Mouse (Mus musculus) myocyte (in vitro differentiated cells): ENCODE measurements around the gene Hnrnpa3. TPM values are rescaled to one million over a fixed set of nuclear protein-coding genes. Genes with fewer than 3 reads are reported as not detected.

ENCODE experiments used
- H3K27me3 ChIP-seq: one replicate; pipeline ENCODE4 v1.6.1; 2011; ENCODE audit not compliant: control insufficient read depth, insufficient read depth, insufficient read length
- H3K36me3 ChIP-seq: one replicate; pipeline ENCODE4 v1.6.1; 2011; ENCODE audit not compliant: control insufficient read depth, insufficient read depth
- H3K4me2 ChIP-seq: one replicate; pipeline ENCODE4 v1.6.1; 2011; ENCODE audit warnings: low read depth, control low read depth
- H3K4me3 ChIP-seq: one replicate; pipeline ENCODE4 v1.5.1; 2011; ENCODE audit warnings: mild to moderate bottlenecking, control low read depth, moderate library complexity
- H3K79me2 ChIP-seq: one replicate; pipeline ENCODE4 v1.6.1; 2011; ENCODE audit not compliant: control insufficient read depth, insufficient read depth
- H3ac ChIP-seq: one replicate; pipeline ENCODE4 v1.6.1; 2011; ENCODE audit not compliant: control insufficient read depth, insufficient read length
- CEBPB ChIP-seq: IDR thresholded peaks from 2 replicates; pipeline ENCODE4 v1.6.1; 2011; ENCODE audit warnings: mild to moderate bottlenecking, moderate library complexity; ENCODE audit not compliant: poor library complexity, insufficient read depth, severe bottlenecking
- E2F4 ChIP-seq: IDR thresholded peaks from one replicate; pipeline ENCODE4 v1.6.1; 2011; ENCODE audit warnings: mild to moderate bottlenecking, control low read depth, moderate library complexity; ENCODE audit not compliant: insufficient read depth
- MAX ChIP-seq: IDR thresholded peaks from one replicate; pipeline ENCODE4 v1.6.1; 2011; ENCODE audit warnings: low read depth, mild to moderate bottlenecking, control low read depth
- MYOD1 ChIP-seq, 3 experiments: IDR thresholded peaks; one replicate each; pipeline ENCODE4 v1.6.1; 2011; ENCODE audit warnings: control low read depth in 2 of 3, low read depth in 2 of 3, mild to moderate bottlenecking in 2 of 3, moderate library complexity in 1 of 3; ENCODE audit not compliant: insufficient read length in 2 of 3, control insufficient read depth in 1 of 3
- MYOG ChIP-seq, 3 experiments: IDR thresholded peaks; one replicate each; pipeline ENCODE4 v1.6.1; 2011; ENCODE audit warnings: control low read depth in 2 of 3, low read depth in 2 of 3, mild to moderate bottlenecking in 2 of 3; ENCODE audit not compliant: insufficient read length in 2 of 3, control insufficient read depth in 1 of 3, insufficient read depth in 1 of 3
- POLR2A ChIP-seq: IDR thresholded peaks from one replicate; pipeline ENCODE4 v1.6.1; 2011; ENCODE audit warnings: low read depth, mild to moderate bottlenecking, control low read depth, moderate library complexity; ENCODE audit not compliant: insufficient read length
- POLR2AphosphoS2 ChIP-seq: IDR thresholded peaks from one replicate; pipeline ENCODE4 v1.6.1; 2011; ENCODE audit warnings: low read depth, control low read depth; ENCODE audit not compliant: insufficient read length
- REST ChIP-seq: IDR thresholded peaks from one replicate; pipeline ENCODE4 v1.6.1; 2011; ENCODE audit warnings: mild to moderate bottlenecking, control low read depth, moderate library complexity; ENCODE audit not compliant: insufficient read depth, insufficient read length
- SRF ChIP-seq: IDR thresholded peaks from one replicate; pipeline ENCODE4 v1.6.1; 2011; ENCODE audit warnings: low read depth; ENCODE audit not compliant: control insufficient read depth, insufficient read length
- TCF12 ChIP-seq: IDR thresholded peaks from one replicate; pipeline ENCODE4 v1.6.1; 2011; ENCODE audit warnings: mild to moderate bottlenecking, control low read depth; ENCODE audit not compliant: poor library complexity, insufficient read depth, severe bottlenecking
- TCF3 ChIP-seq: IDR thresholded peaks from one replicate; pipeline ENCODE4 v1.6.1; 2011; ENCODE audit warnings: low read depth, control low read depth; ENCODE audit not compliant: insufficient read length
- USF1 ChIP-seq: IDR thresholded peaks from one replicate; pipeline ENCODE4 v1.6.1; 2011; ENCODE audit warnings: low read depth, mild to moderate bottlenecking, control low read depth, moderate library complexity
- polyA plus RNA-seq: library from polyadenylated mRNA; unstranded; fragments of >200 nt; fragmentation: generic; extraction: Trizol; gene quantifications from one replicate; pipeline ENCODE4 v1.2.1, GENCODE M21; 2012; ENCODE audit warnings: missing spikeins

Gene Hnrnpa3
- polyA plus RNA-seq, 1 experiment: 193 TPM

DNA sequence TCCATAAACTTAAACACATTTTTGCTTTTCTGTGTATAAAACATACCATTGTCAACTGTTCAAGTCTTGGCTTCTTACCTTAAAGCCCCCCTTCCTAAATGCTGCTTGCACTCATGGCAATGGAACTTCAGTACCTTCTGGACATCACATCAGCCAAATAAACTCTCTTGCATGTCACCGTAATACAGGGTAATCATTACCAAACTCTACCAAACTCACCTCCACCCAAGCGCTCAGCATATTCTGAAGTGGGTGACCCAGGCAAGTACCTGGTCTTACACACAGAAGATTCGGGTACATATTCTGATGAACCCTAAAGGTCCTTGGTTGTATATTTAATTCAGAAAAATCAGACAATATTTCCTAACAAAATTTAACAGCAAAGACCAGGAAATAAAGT is 41.5 kb downstream of the Hnrnpa3 start:
- TF ChIP-seq POLR2AphosphoS2: no peak
- no peak for TF ChIP-seq MAX
- TF ChIP-seq MYOG (IDR thresholded peaks at IDR 0.05; ENCODE audit: control insufficient read depth in 1 of 3, insufficient read depth in 1 of 3, insufficient read length in 2 of 3, low read depth in 2 of 3): no peak
- no peak for TF ChIP-seq E2F4
- TF ChIP-seq USF1: no peak
- no peak for TF ChIP-seq REST
- TF ChIP-seq TCF3: no peak
- no peak for TF ChIP-seq POLR2A
- no peak for TF ChIP-seq SRF
- TF ChIP-seq TCF12: no peak
- no peak for TF ChIP-seq CEBPB
- TF ChIP-seq MYOD1 (IDR thresholded peaks at IDR 0.05; ENCODE audit: control insufficient read depth in 1 of 3, insufficient read length in 2 of 3, low read depth in 2 of 3): no peak
- Histone ChIP-seq H3K79me2 (peaks cover 79% of the 10 kb centered on the region), H3K4me2 (peak overlapping the region; percentile 93), H3K36me3 (peaks cover 14% of the 10 kb centered on the region), H3K4me3 (no peak overlapping the region), H3ac (no peak overlapping the region), H3K27me3 (no peaks in the 10 kb centered on the region)

DNA sequence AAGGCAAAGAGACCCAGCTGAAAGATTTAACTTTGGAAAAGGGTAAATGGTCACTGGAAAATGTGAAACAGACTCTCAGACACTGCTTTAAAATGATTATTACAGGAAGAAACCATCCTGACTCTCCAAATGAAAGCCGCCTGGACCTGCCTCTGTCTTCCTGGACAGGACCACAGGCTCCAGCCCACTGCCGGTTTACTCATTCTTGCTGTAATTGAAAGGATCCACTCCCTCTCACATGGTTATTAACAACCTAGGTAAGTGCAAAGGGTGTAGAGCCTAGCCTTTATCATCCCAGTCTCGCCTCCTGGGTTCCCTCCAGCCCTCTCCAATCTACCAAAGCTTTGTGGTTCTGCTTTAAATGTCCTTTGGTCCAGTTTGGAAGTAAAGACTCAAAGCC is 42.1 kb downstream of the Hnrnpa3 start:
- Histone ChIP-seq H3K27me3 (no peaks in the 10 kb centered on the region), H3K4me3 (peak overlapping the region; percentile 89), H3K36me3 (peaks cover 8% of the 10 kb centered on the region), H3ac (no peak overlapping the region), H3K79me2 (peaks cover 72% of the 10 kb centered on the region), H3K4me2 (peak overlapping the region; percentile 93)
- TF ChIP-seq MYOG (IDR thresholded peaks at IDR 0.05; ENCODE audit: control insufficient read depth in 1 of 3, insufficient read depth in 1 of 3, insufficient read length in 2 of 3, low read depth in 2 of 3) (no peak), E2F4 (no peak), REST (no peak)

DNA sequence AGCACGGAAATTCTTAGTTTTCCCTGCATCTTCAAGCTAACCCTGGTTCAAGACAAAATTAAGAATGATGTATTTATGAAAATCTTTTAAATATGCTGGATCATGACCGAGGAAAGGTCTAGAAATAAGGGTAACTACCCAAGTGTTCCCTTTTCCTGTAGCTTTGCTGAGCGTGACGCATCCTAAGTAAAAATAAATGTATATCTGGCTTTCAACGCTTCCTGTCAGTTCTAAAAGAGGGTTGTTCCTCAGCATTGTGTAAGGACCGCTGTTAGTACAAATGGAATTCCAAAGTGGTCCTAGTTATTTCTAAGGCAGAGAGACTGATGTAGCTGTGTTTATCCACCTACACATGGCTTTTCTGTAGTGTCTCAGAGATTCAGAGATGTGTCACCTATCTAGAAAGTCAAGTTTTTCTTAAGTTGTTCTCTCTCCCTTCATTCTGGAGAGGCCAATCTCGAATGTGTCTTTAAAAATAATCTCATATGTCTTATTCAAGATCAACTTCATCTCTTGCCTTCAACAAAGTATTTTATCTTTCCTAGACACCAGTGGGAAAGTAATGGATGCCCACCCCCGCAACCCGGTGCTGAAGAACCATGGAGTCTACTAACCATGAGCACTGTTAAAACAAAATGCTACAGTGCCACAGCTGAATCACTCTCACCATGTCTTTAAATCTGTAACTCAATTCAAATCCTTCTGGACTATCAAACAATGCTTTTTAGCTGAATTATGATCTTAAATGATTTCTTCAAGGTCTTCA is 42.9 kb downstream of the Hnrnpa3 start:
- Histone ChIP-seq H3K79me2 (peaks cover 64% of the 10 kb centered on the region), H3K4me3 (peak overlapping the region; percentile 89), H3K27me3 (no peaks in the 10 kb centered on the region), H3ac (no peak overlapping the region), H3K4me2 (peak overlapping the region; percentile 93), H3K36me3 (peaks cover 5% of the 10 kb centered on the region)
- TF ChIP-seq TCF3 (no peak), REST (no peak), CEBPB (no peak), TCF12 (no peak), MYOD1 (IDR thresholded peaks at IDR 0.05; ENCODE audit: control insufficient read depth in 1 of 3, insufficient read length in 2 of 3, low read depth in 2 of 3) (no peak), USF1 (no peak), MAX (no peak), MYOG (IDR thresholded peaks at IDR 0.05; ENCODE audit: control insufficient read depth in 1 of 3, insufficient read depth in 1 of 3, insufficient read length in 2 of 3, low read depth in 2 of 3) (no peak), POLR2A (no peak), SRF (no peak), POLR2AphosphoS2 (no peak), E2F4 (no peak)

DNA sequence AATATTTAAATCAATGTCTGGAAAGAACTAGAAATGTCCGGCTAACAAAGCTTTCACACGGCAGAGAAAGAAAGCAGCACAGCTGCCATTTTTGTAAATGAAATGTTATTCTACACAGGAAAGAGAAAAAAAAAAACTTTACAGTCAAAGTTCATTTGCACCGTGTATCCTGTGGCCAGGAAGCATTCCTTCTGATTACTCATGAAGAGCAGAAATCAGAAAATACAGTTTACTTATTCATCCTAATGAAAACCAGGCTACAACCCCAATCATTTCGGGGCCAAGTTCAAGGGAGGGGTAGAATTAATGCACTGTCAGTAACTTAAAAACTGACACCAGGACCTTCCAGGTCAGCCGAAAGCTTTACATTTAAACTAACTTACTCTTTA is 43.5 kb downstream of the Hnrnpa3 start:
- TF ChIP-seq POLR2A (no peak), E2F4 (no peak), MYOD1 (IDR thresholded peaks at IDR 0.05; ENCODE audit: control insufficient read depth in 1 of 3, insufficient read length in 2 of 3, low read depth in 2 of 3) (no peak), TCF3 (no peak), MYOG (IDR thresholded peaks at IDR 0.05; ENCODE audit: control insufficient read depth in 1 of 3, insufficient read depth in 1 of 3, insufficient read length in 2 of 3, low read depth in 2 of 3) (no peak), TCF12 (no peak), USF1 (no peak), POLR2AphosphoS2 (no peak), SRF (no peak), MAX (no peak), CEBPB (no peak), REST (no peak)
- H3K4me3 ChIP-seq: peak overlapping the region; percentile 89
- peaks cover 5% of the 10 kb centered on the region for H3K36me3 ChIP-seq
- peak overlapping the region; percentile 93 for H3K4me2 ChIP-seq
- no peaks in the 10 kb centered on the region for H3K27me3 ChIP-seq
- peaks cover 58% of the 10 kb centered on the region for H3K79me2 ChIP-seq
- H3ac ChIP-seq: no peak overlapping the region
